Mouse (Mus musculus) spleen, adult 2 months (tissue): ENCODE data around the gene Fabp1.

Experiments
- CTCF ChIP-seq: fragments of 200-500 bp; IDR thresholded peaks from 2 replicates; pipeline ENCODE4 v1.5.1; 2011; ENCODE audit warnings: mild to moderate bottlenecking, inconsistent platforms; ENCODE audit not compliant: insufficient read depth, insufficient read length, insufficient replicate concordance; ENCODE audit errors: extremely low read depth
- POLR2A ChIP-seq: fragments of 200-500 bp; IDR thresholded peaks from 2 replicates; pipeline ENCODE4 v1.6.1; 2011; ENCODE audit warnings: low read depth, low read length, inconsistent platforms

DNA sequence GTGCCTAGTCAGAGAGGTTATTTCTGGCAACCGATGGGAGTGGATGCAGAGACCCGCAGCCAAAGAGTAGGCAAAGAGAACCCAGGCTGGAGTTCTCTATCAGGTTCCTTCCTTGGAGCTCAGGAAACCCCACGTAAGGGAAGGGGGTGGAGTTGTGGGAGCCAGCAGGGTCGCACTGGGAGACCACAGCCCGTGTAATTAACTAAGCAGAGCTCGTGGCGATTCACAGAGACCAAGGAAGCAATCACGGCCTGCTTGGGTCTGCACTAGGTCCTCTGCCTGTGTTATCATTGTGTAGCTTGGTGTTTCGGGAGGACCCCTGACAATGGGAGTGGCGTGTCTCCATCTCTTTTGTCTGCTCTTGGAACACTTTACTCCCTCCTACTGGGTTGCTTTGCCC, 48.5 kb upstream of the Fabp1 start:
- TF ChIP-seq CTCF (no peak), POLR2A (no peak)
